Mouse (Mus musculus) hindbrain, embryonic 15.5 days (tissue): Measurements from ENCODE around the gene Dennd1a. TPM values are rescaled to one million over a fixed set of nuclear protein-coding genes. Genes with fewer than 3 reads are reported as not detected.
"Not testable (repeated sequence)": the region's sequence is repeated elsewhere in the genome, so short reads cannot be mapped to it uniquely, and the experiment has no call there.

Experiments
- ATAC-seq: fragments of 200-750 bp; cut with Nextera tagmentation; 2 replicates; pipeline ENCODE4 v1.8.0; 2017; ENCODE audit warnings: low read depth, moderate number of reproducible peaks, moderate TSS enrichment; ENCODE audit not compliant: low FRiP score
- H3K27ac ChIP-seq: fragments of 300-500 bp; sonication (generic); replicated peaks from 2 replicates; pipeline ENCODE4 v1.5.1; 2015; ENCODE audit warnings: mild to moderate bottlenecking, inconsistent platforms
- H3K27me3 ChIP-seq: fragments of 300-500 bp; sonication (generic); 2 replicates; pipeline ENCODE4 v1.6.1; 2015; ENCODE audit warnings: control low read depth, inconsistent platforms
- H3K36me3 ChIP-seq: fragments of 300-500 bp; sonication (generic); 2 replicates; pipeline ENCODE4 v1.6.1; 2015; ENCODE audit warnings: control low read depth, inconsistent platforms
- H3K4me1 ChIP-seq: fragments of 300-500 bp; sonication (generic); replicated peaks from 2 replicates; pipeline ENCODE4 v1.6.1; 2015; ENCODE audit warnings: control low read depth, inconsistent platforms
- H3K4me2 ChIP-seq: fragments of 300-500 bp; sonication (generic); 2 replicates; pipeline ENCODE4 v1.6.1; 2015; ENCODE audit warnings: moderate library complexity, mild to moderate bottlenecking, inconsistent platforms
- H3K4me3 ChIP-seq: fragments of 300-500 bp; sonication (generic); 2 replicates; pipeline ENCODE4 v1.5.1; 2015; ENCODE audit warnings: mild to moderate bottlenecking, inconsistent platforms
- H3K9ac ChIP-seq: fragments of 300-500 bp; sonication (generic); 2 replicates; pipeline ENCODE4 v1.6.1; 2015; ENCODE audit warnings: inconsistent platforms
- H3K9me3 ChIP-seq: fragments of 300-500 bp; sonication (generic); 2 replicates; pipeline ENCODE4 v1.6.1; 2016; ENCODE audit warnings: control low read depth, inconsistent platforms
- WGBS: fragments of 180-500 bp; shearing (Covaris S2); methylation state at CpG from one replicate; pipeline ENCODE4 v1.1.7; 2015; 5-methylcytosine and 5-hydroxymethylcytosine counted together
- polyA plus RNA-seq: library from polyadenylated mRNA; unstranded; fragments of >200 nt; fragmentation: Nextera tagmentation; extraction: Ambion mirVana; gene quantifications from 2 replicates; pipeline ENCODE4 v1.2.1, GENCODE M21; 2015

Gene Dennd1a
- polyA plus RNA-seq, 1 experiment from 2014 or later = 23.0 TPM

GRCm38 (mm10) chr2:37972621-37973020, 314.6 kb downstream of the Dennd1a start:
- Histone ChIP-seq H3K4me3 (no peak overlapping the region), H3K27ac (no peak overlapping the region), H3K4me1 (no peaks in the 10 kb centered on the region), H3K27me3 (no peaks in the 10 kb centered on the region), H3K4me2 (no peak overlapping the region), H3K9ac (no peak overlapping the region), H3K36me3 (no peaks in the 10 kb centered on the region), H3K9me3 (no peaks in the 10 kb centered on the region)
- ATAC-seq = no peak
- 77% methylated on average over 6 of the region's 6 CpGs for WGBS

DNA sequence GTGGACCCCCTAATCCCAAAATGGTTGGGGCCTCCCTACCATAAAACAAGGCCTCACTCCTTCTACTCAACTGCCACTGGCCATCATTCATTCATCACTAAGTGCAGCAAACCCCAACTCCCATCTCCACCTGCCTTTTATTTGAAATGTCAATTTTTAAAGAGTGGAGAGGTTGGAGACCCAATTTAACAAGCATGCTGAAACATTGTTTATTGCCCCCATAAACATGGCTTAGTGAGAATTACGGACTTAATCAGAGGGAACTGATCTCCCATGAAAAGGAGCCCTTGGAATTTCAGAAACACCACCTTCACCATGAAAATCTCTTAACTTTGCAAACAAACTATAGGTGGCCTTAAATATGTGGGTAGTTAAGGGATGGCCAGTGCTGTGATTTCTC, 315.5 kb downstream of the Dennd1a start:
- Histone ChIP-seq H3K4me2 (no peak overlapping the region), H3K4me1 (no peaks in the 10 kb centered on the region), H3K4me3 (no peak overlapping the region), H3K36me3 (no peaks in the 10 kb centered on the region), H3K27me3 (no peaks in the 10 kb centered on the region), H3K9me3 (no peaks in the 10 kb centered on the region), H3K9ac (no peak overlapping the region), H3K27ac (no peak overlapping the region)
- 86% methylated on average over 1 of the region's 1 CpGs for WGBS
- ATAC-seq = no peak

DNA sequence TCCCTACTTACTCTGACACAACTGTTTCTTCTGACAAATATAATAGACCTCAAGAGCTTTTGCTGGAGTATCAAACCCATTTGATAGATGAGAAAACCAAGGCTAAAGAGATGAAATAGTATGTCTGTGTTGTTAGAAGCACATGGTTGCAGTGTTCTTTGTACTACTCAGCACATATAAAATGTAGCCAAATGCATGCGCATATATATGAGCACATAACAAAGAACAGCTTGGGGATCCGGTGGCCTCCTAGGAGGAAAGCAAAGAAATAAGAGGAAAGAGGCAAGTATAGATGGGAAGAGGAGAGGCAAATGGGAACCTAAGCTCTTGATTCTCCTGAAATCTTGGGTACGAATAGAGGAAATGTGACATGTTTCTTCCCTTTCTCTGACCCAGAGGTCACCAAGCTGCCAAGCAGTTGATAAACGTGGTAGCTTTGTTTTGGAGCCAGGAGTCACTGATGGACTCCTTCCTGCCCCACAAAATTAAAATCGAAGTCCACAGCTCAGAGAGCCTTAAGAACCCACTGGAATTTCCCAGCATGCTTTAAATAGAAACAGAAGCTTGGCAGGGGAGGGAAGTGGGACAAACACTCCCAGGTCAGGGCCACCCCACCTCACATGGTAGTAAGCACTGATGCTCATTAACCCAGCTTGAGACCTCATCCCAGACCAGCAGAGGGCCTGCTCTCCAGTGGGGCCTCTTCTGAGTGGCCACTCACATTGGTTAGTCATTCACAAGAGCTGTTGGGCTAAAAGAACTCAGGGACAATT, 317.3 kb downstream of the Dennd1a start:
- no peak overlapping the region for H3K4me3 ChIP-seq
- H3K36me3 ChIP-seq = no peaks in the 10 kb centered on the region
- H3K27ac ChIP-seq = no peak overlapping the region
- H3K9ac ChIP-seq = no peak overlapping the region
- H3K9me3 ChIP-seq = no peaks in the 10 kb centered on the region
- WGBS = 29% methylated on average over 5 of the region's 5 CpGs
- no peak overlapping the region for H3K4me2 ChIP-seq
- no peaks in the 10 kb centered on the region for H3K4me1 ChIP-seq
- H3K27me3 ChIP-seq = no peaks in the 10 kb centered on the region
- ATAC-seq = no peak

- ATAC-seq = no peak
- WGBS = 80% methylated on average over 4 of the region's 4 CpGs
- H3K4me1 ChIP-seq = peaks cover 8% of the 10 kb centered on the region
- no peaks in the 10 kb centered on the region for H3K36me3 ChIP-seq
- H3K9me3 ChIP-seq = no peaks in the 10 kb centered on the region
- H3K27ac ChIP-seq = no peak overlapping the region
- H3K4me2 ChIP-seq = no peak overlapping the region
- no peak overlapping the region for H3K9ac ChIP-seq
- H3K4me3 ChIP-seq = no peak overlapping the region
- no peaks in the 10 kb centered on the region for H3K27me3 ChIP-seq
These were observed 322.7 kb downstream of the Dennd1a start for GRCm38 (mm10) chr2:37964534-37964933.

DNA sequence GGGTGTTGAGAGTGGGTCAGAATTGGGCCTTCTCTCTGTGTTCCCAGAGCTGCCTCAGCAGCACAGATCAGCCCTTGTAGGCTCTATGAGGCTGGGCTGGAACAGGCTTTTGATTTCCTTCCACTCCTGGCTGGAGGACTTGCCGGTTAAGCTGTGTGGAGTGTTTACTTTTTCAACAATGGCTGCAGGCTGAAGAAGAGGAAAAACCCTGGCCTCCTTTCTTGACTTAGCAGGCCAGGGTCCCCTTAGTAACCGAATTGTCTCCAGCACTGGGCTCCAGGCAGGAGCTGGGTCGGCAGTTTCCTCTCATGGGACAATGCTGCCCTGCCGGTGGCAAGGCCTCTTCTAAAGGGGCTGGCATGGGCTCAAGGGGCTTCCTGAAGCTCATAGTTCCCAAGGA, 323.8 kb downstream of the Dennd1a start:
- peak overlapping the region; percentile 58 for H3K27ac ChIP-seq
- no peak overlapping the region for H3K9ac ChIP-seq
- H3K4me1 ChIP-seq = peaks cover 8% of the 10 kb centered on the region
- no peak overlapping the region for H3K4me3 ChIP-seq
- no peaks in the 10 kb centered on the region for H3K9me3 ChIP-seq
- 20% methylated on average over 4 of the region's 4 CpGs for WGBS
- peak; percentile 81 for ATAC-seq
- no peaks in the 10 kb centered on the region for H3K36me3 ChIP-seq
- no peaks in the 10 kb centered on the region for H3K27me3 ChIP-seq
- no peak overlapping the region for H3K4me2 ChIP-seq

GRCm38 (mm10) chr2:37948424-37948823, 338.8 kb downstream of the Dennd1a start:
- H3K9me3 ChIP-seq = no peaks in the 10 kb centered on the region

DNA sequence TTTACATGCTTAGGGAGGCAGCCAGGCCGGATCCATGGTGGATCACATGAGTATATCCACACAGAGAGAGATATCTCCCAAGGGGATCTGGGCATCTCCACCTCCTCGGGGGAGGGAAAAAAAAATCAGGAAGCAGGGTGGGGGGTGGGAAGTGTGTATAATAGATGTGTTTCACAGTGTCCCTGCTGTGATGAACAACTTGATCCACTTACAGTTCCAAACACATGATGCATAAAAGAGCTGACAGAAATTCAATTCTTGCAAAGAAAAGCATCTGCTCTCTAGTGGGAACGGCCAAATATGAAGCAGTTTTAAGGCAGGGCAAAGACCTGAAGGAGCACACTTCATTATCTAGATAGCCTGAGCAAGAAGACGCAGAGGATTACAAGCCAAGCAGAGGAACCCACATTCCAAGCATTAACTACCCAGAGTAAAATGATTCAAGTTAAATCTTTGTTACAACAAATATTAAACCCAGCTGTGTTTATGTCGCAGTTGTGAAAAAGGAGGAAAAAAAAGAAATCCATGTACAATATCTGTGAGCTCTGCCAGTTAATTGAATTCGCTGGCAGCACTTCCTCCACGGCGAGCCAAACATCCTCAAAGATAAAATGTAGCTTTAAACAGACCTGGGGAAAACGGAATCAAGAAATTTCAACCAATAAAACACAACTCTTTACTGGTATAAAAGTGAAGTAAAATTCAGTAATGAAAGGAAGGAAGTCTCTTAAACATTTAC, 341.4 kb downstream of the Dennd1a start:
- no peak overlapping the region for H3K27ac ChIP-seq
- H3K27me3 ChIP-seq = no peaks in the 10 kb centered on the region
- H3K36me3 ChIP-seq = no peaks in the 10 kb centered on the region
- H3K9ac ChIP-seq = no peak overlapping the region
- WGBS = 53% methylated on average over 9 of the region's 9 CpGs
- no peak overlapping the region for H3K4me2 ChIP-seq
- ATAC-seq = no peak
- no peaks in the 10 kb centered on the region for H3K9me3 ChIP-seq
- no peak overlapping the region for H3K4me3 ChIP-seq
- H3K4me1 ChIP-seq = peaks cover 5% of the 10 kb centered on the region; the same call in 1 of the 2 replicates

More at GRCm38 (mm10) chr2:37948424-37948823, 338.8 kb downstream of the Dennd1a start:
- ATAC-seq = no peak
- Histone ChIP-seq H3K9ac (no peak overlapping the region), H3K4me1 (peaks cover 5% of the 10 kb centered on the region; the same call in 1 of the 2 replicates), H3K27me3 (no peaks in the 10 kb centered on the region), H3K4me3 (no peak overlapping the region), H3K36me3 (no peaks in the 10 kb centered on the region), H3K4me2 (no peak overlapping the region), H3K27ac (no peak overlapping the region)
- WGBS = 38% methylated on average over 2 of the region's 2 CpGs

- WGBS = 84% methylated on average over 2 of the region's 2 CpGs
- Histone ChIP-seq H3K36me3 (no peaks in the 10 kb centered on the region), H3K4me3 (no peak overlapping the region), H3K9ac (no peak overlapping the region), H3K9me3 (no peaks in the 10 kb centered on the region), H3K27me3 (no peaks in the 10 kb centered on the region), H3K4me1 (peaks cover 5% of the 10 kb centered on the region; the same call in 1 of the 2 replicates), H3K4me2 (no peak overlapping the region), H3K27ac (no peak overlapping the region)
- ATAC-seq = no peak
These were observed 344.3 kb downstream of the Dennd1a start for GRCm38 (mm10) chr2:37942906-37943305.

DNA sequence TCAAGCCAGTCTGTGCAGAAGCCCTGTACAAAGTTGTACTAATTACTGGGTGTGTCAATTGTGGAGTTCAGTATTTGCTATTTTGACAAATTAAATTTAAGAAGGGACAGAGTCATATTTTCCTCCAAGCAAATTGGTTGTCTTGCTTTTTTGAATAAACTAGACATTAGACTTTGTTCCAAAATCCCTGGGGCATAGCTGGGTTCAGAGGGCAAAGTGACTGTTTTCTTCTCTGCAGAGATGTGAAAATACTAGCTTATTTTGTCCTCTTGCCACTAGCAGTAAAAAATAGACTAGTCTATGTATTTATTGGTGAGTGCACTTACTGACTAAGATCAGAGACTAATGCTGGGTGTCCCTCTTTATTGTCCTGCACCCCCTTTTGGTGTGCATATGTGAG, 345.4 kb downstream of the Dennd1a start:
- H3K27ac ChIP-seq = no peak overlapping the region
- no peak overlapping the region for H3K9ac ChIP-seq
- H3K4me1 ChIP-seq = peaks cover 5% of the 10 kb centered on the region; the same call in 1 of the 2 replicates
- no peak for ATAC-seq
- no peaks in the 10 kb centered on the region for H3K36me3 ChIP-seq
- no peak overlapping the region for H3K4me2 ChIP-seq
- no peaks in the 10 kb centered on the region for H3K27me3 ChIP-seq
- H3K4me3 ChIP-seq = no peak overlapping the region
- no peaks in the 10 kb centered on the region for H3K9me3 ChIP-seq

- Histone ChIP-seq H3K4me3 (no peak overlapping the region), H3K9me3 (no peaks in the 10 kb centered on the region), H3K4me1 (peaks cover 5% of the 10 kb centered on the region; the same call in 1 of the 2 replicates), H3K27ac (no peak overlapping the region), H3K36me3 (no peaks in the 10 kb centered on the region), H3K4me2 (no peak overlapping the region), H3K27me3 (no peaks in the 10 kb centered on the region), H3K9ac (no peak overlapping the region)
- ATAC-seq = no peak
- WGBS = 88% methylated on average over 4 of the region's 4 CpGs
These were observed 346.3 kb downstream of the Dennd1a start for GRCm38 (mm10) chr2:37940845-37941361.

GRCm38 (mm10) chr2:37939997-37940396, 347.2 kb downstream of the Dennd1a start:
- H3K36me3 ChIP-seq = no peaks in the 10 kb centered on the region
- H3K9ac ChIP-seq = no peak overlapping the region
- H3K9me3 ChIP-seq = no peaks in the 10 kb centered on the region
- H3K27me3 ChIP-seq = no peaks in the 10 kb centered on the region
- no peak for ATAC-seq
- WGBS = 61% methylated on average over 1 of the region's 1 CpGs
- H3K4me3 ChIP-seq = no peak overlapping the region
- H3K27ac ChIP-seq = no peak overlapping the region
- no peak overlapping the region for H3K4me2 ChIP-seq
- H3K4me1 ChIP-seq = no peaks in the 10 kb centered on the region

DNA sequence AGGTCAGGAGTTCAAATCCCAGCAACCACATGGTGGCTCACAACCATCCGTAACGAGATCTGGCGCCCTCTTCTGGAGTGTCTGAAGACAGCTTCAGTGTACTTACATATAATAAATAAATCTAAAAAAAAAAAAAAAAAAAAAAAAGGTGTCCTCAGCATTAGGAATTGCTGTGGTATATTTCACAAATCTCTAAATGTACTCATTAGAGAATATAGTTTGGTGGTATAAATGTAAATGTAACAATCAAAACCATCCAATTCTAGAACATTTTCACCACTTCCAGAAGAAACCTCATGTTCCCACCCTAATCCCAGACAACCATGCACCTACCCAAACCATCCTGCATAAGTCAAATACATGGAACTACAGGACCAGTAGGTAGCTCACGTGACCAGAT, 350.3 kb downstream of the Dennd1a start:
- H3K4me3 ChIP-seq, H3K4me1 ChIP-seq, ATAC-seq, H3K27ac ChIP-seq, H3K9ac ChIP-seq, H3K9me3 ChIP-seq, H3K4me2 ChIP-seq, H3K36me3 ChIP-seq, H3K27me3 ChIP-seq: not testable (repeated sequence)
- WGBS = 77% methylated on average over 4 of the region's 4 CpGs
